Mouse (Mus musculus): ENCODE measurements around the gene Rap2a. TPM values are rescaled to one million over a fixed set of nuclear protein-coding genes. Genes with fewer than 3 reads are reported as not detected.
A peak's percentile ranks its signal among the peaks of the same experiment; 100 is the strongest.

Rap2a gene
- polyA plus RNA-seq, 1 experiment: 31.0 TPM

DNA sequence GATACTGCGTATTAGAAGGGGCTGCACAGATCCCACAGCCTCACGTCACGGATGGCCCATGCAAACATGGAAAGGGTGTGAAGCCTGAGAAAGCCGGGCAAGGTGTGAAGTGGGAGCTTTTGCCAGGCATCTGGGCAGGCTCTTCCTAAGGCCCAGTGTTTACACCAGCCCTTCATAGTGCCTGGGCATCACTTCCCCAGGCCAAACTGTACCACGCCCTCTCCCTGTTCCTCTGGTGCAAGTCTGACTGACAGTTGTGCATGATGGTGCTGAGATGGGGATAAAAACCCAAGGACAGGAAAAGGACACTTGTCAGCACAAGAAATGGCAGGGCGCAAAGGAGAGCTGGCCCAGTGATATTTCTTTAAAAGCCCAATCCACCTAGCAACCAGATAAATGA lies 27.7 kb downstream of the Rap2a start:
- Histone ChIP-seq H3K4me1 (ENCODE audit: control insufficient read depth, insufficient read depth, low read length) (no peaks in the 10 kb centered on the region), H3K4me3 (ENCODE audit: insufficient read depth, low read length) (no peak overlapping the region), H3K27ac (ENCODE audit: insufficient read depth, low read length) (no peak overlapping the region)
- TF ChIP-seq POLR2A (IDR thresholded peaks at IDR 0.05; ENCODE audit: low read depth, low read length) (no peak), CTCF (IDR thresholded peaks at IDR 0.05; ENCODE audit: borderline replicate concordance, insufficient read depth, low read length) (no peak)

DNA sequence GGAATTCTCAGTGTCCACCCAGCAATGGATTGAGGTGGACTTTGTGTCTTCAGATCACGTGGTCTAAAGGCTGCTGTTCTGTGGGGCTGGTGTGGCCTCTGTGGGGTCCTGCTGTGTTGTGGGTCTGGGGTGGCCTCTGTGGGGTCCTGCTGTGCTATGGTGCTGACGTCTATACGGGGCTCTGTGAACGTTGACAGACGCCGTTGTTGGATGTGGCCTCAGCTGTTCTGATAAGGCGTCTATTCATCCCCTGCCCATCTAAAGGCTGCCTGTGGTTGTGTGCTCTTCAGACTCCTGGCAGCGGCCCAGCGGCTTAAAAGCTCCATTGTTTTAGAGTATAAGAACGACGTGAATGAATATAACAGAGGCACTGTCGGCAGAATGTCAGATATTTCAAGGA lies 29.3 kb downstream of the Rap2a start:
- no peak overlapping the region for H3K27ac ChIP-seq (ENCODE audit: insufficient read depth, low read length)
- H3K4me1 ChIP-seq (ENCODE audit: control insufficient read depth, insufficient read depth, low read length): no peaks in the 10 kb centered on the region
- no peak for TF ChIP-seq CTCF (IDR thresholded peaks at IDR 0.05; ENCODE audit: borderline replicate concordance, insufficient read depth, low read length)
- no peak for TF ChIP-seq POLR2A (IDR thresholded peaks at IDR 0.05; ENCODE audit: low read depth, low read length)
- no peak overlapping the region for H3K4me3 ChIP-seq (ENCODE audit: insufficient read depth, low read length)

DNA sequence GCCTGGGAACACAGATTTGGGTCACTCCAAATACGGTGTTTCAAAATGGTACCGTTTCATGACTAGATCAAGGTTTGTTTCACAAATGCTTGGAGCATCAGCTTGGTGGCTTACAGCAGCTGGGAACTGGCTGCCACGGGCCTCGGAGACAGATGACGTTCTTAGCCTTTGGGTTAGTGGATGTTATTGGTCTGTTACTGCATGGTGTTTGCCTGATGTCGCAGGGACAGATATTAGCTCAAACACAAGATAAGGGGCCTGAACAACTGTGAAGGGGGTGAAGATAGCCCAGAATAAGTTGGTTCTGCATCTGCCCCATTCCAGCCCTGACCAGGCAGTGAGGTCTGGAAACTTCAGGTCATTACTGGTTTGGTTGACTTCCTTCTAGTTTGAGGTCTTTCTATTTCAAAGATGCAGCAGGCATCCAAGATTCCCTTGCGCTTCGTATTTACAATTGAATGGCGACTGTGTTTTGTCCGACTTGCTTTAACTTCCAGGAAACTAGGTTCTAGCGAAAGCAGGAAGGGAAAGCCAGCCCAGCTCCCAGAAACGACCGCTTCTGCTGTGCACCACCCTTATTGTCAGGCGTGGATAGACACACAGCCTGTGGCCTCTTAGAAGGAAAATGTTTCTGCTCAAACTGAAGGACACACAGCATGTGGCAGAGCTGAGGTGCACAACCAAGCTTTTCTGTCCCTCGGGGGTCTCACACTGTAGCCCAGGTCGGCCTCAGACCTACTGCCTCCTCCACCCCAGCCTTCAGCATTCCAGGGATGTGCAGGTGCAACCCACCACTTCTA lies 30.5 kb downstream of the Rap2a start:
- no peak for TF ChIP-seq CTCF (IDR thresholded peaks at IDR 0.05; ENCODE audit: borderline replicate concordance, insufficient read depth, low read length)
- TF ChIP-seq POLR2A (IDR thresholded peaks at IDR 0.05; ENCODE audit: low read depth, low read length): no peak
- Histone ChIP-seq H3K4me1 (ENCODE audit: control insufficient read depth, insufficient read depth, low read length) (no peaks in the 10 kb centered on the region), H3K4me3 (ENCODE audit: insufficient read depth, low read length) (no peak overlapping the region), H3K27ac (ENCODE audit: insufficient read depth, low read length) (no peak overlapping the region)

DNA sequence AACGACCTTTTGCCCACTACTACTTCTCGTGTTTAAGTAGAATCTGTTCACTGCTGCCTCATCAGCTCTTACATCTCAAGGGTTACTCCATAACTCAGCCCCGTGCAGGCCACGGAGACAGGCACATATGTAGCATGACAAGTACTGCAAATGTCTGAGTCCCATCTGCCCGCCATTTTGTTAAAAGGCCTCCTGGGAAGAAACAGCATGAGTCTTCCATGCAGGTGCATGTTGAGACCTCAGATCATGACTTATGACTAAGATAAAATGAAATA lies 31.1 kb downstream of the Rap2a start:
- TF ChIP-seq CTCF (IDR thresholded peaks at IDR 0.05; ENCODE audit: borderline replicate concordance, insufficient read depth, low read length): no peak
- TF ChIP-seq POLR2A (IDR thresholded peaks at IDR 0.05; ENCODE audit: low read depth, low read length): no peak
- Histone ChIP-seq H3K27ac (ENCODE audit: insufficient read depth, low read length) (no peak overlapping the region), H3K4me3 (ENCODE audit: insufficient read depth, low read length) (no peak overlapping the region), H3K4me1 (ENCODE audit: control insufficient read depth, insufficient read depth, low read length) (no peaks in the 10 kb centered on the region)

DNA sequence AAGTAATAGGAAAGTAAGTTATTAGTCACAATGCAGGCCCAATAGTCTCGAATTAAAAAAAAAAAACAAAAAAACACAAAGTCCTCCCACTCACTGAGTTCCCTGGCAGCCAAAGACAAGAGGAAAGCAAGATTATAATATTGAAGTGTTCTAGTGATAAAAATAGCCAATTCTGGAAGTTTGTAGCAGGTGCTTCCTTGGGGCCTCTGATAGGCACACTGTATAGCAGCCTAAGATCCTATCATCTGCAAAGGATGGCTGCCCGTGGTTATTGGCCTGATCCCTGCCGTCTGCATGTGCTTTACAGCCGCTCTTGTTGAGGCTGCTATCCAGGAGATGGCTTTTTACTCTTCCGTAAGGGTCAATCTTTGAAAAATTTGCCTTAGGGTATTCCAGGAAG lies 33.6 kb downstream of the Rap2a start:
- TF ChIP-seq CTCF (IDR thresholded peaks at IDR 0.05; ENCODE audit: borderline replicate concordance, insufficient read depth, low read length) (no peak), POLR2A (IDR thresholded peaks at IDR 0.05; ENCODE audit: low read depth, low read length) (no peak)
- Histone ChIP-seq H3K4me3 (ENCODE audit: insufficient read depth, low read length) (no peak overlapping the region), H3K4me1 (ENCODE audit: control insufficient read depth, insufficient read depth, low read length) (peaks cover 4% of the 10 kb centered on the region; the same call in 1 of the 2 replicates), H3K27ac (ENCODE audit: insufficient read depth, low read length) (no peak overlapping the region)

DNA sequence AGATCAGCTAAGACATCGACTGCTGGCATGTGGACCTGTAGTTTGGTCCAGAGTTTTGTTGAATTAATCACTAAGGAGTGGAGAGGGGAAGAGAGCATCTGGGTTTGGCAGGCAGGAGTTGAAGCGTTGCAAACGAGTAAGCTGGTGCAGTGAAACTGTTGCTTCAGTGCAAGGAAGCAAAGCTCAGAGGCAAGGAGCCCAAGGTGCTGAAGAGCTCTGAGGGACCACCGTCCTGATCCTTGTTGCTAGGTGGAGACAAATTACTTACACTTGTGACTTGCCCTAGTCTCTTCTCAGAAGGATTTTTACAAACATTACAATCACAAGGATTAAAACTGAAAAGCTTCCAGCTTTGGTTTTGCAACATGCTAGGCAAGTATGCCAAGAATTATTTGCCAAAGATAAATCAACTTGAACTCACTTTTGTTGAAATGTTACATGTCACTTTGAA lies 36.6 kb downstream of the Rap2a start:
- Histone ChIP-seq H3K4me3 (ENCODE audit: insufficient read depth, low read length) (no peak overlapping the region), H3K4me1 (ENCODE audit: control insufficient read depth, insufficient read depth, low read length) (peaks cover 10% of the 10 kb centered on the region), H3K27ac (ENCODE audit: insufficient read depth, low read length) (peak overlapping the region; percentile 38; the same call in 1 of the 2 replicates)
- TF ChIP-seq POLR2A (IDR thresholded peaks at IDR 0.05; ENCODE audit: low read depth, low read length) (no peak), CTCF (IDR thresholded peaks at IDR 0.05; ENCODE audit: borderline replicate concordance, insufficient read depth, low read length) (no peak)

DNA sequence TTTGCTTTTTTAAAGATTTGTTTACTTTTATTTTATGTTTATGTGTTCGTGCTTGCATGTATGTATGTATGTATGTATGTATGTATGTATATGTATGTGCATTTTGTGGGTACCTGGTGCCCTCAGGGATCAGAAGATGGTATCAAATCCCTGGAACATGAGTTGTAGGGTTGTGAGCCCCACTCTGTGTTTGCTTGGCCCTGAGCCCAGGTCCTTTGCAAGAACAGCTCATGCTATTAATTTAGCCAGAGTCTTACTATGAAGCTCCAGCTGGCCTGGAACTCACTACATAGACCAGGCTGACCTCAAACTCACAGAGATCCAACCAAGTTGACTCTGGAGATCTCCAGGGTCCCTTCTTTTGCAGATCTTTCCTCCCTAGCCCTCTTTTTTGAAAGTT lies 37.1 kb downstream of the Rap2a start:
- TF ChIP-seq POLR2A (IDR thresholded peaks at IDR 0.05; ENCODE audit: low read depth, low read length) (no peak), CTCF (IDR thresholded peaks at IDR 0.05; ENCODE audit: borderline replicate concordance, insufficient read depth, low read length) (no peak)
- H3K4me1 ChIP-seq (ENCODE audit: control insufficient read depth, insufficient read depth, low read length): peaks cover 13% of the 10 kb centered on the region
- peak overlapping the region; percentile 38; the same call in 1 of the 2 replicates for H3K27ac ChIP-seq (ENCODE audit: insufficient read depth, low read length)
- no peak overlapping the region for H3K4me3 ChIP-seq (ENCODE audit: insufficient read depth, low read length)

DNA sequence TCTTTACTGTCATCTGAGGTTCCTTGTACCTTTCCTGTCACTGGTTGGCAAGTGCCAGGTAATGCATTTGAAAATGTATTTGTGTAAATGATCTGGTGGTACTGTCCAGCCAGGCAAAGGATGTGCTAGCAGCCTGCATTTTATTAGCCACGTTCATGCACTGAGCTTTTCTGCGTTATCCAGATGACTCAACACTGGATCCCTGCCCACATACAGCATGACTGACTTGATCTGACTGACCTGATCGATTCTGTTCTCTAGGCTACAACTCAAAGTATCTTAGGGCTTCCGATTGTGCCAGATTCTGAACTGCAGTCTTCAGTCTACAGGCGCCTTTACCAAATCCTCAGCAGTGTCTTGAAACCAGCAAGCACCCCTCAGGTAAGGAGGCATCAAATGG lies 40.5 kb downstream of the Rap2a start:
- Histone ChIP-seq H3K4me1 (ENCODE audit: control insufficient read depth, insufficient read depth, low read length) (peaks cover 13% of the 10 kb centered on the region), H3K27ac (ENCODE audit: insufficient read depth, low read length) (no peak overlapping the region), H3K4me3 (ENCODE audit: insufficient read depth, low read length) (no peak overlapping the region)
- TF ChIP-seq CTCF (IDR thresholded peaks at IDR 0.05; ENCODE audit: borderline replicate concordance, insufficient read depth, low read length) (no peak), POLR2A (IDR thresholded peaks at IDR 0.05; ENCODE audit: low read depth, low read length) (no peak)

DNA sequence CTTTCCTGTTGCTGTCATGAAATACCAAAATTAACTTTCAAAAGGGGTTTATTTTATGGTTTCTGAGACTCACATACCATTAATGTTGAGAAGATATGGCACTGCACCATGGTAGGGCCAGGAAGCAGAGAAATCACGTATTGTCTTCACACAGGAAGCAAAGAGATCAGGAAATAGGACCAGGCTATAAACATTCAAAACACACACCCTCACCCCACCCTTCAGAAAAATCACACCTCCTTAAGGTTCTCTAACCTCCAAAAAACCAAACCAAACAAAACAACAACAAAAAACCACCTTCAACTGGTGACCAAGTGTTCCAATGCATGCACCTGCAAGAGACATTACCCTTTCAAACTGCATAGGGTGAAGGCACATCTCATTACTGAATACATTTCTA lies 41.7 kb downstream of the Rap2a start:
- H3K4me3 ChIP-seq (ENCODE audit: insufficient read depth, low read length): no peak overlapping the region
- H3K4me1 ChIP-seq (ENCODE audit: control insufficient read depth, insufficient read depth, low read length): peaks cover 9% of the 10 kb centered on the region
- no peak for TF ChIP-seq POLR2A (IDR thresholded peaks at IDR 0.05; ENCODE audit: low read depth, low read length)
- no peak for TF ChIP-seq CTCF (IDR thresholded peaks at IDR 0.05; ENCODE audit: borderline replicate concordance, insufficient read depth, low read length)
- H3K27ac ChIP-seq (ENCODE audit: insufficient read depth, low read length): no peak overlapping the region

DNA sequence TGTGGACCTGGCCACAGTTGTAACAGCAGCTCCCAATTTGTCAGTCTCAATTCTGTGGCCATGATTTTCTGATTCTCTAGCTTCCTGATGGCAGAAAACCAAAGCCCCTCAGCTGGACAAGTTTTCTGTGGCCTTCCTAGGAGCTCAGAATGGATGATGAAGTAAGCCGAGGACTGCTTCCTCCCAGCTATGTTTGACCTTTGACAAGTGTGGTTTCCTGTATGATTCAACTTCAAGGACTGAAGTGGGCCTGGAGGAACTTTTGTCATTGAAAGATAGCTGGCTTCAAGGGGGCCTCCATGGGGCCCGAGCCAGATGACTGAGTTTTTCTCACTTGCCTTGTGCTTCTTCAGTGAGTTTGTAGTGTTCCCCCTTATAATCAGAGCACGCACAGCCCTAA lies 42.6 kb downstream of the Rap2a start:
- no peak for TF ChIP-seq POLR2A (IDR thresholded peaks at IDR 0.05; ENCODE audit: low read depth, low read length)
- no peak for TF ChIP-seq CTCF (IDR thresholded peaks at IDR 0.05; ENCODE audit: borderline replicate concordance, insufficient read depth, low read length)
- H3K4me3 ChIP-seq (ENCODE audit: insufficient read depth, low read length): no peak overlapping the region
- peaks cover 9% of the 10 kb centered on the region for H3K4me1 ChIP-seq (ENCODE audit: control insufficient read depth, insufficient read depth, low read length)
- H3K27ac ChIP-seq (ENCODE audit: insufficient read depth, low read length): peak overlapping the region; percentile 47; the same call in 1 of the 2 replicates

All from embryonic fibroblast, embryonic 13.5 days (primary cell).